Mouse (Mus musculus) natural killer cell, adult 2 months (primary cell): Measurements from ENCODE around the gene Elmsan1.

ENCODE experiments used
- DNase-seq, 2 experiments: peaks; one replicate each; pipeline ENCODE4 v3.0.0; 2022; ENCODE audit warnings: low spot score in 2 of 2

Elmsan1 gene

GRCm38 (mm10) chr12:84176126-84176769 is 42.4 kb downstream of the Elmsan1 start:
- peak in 1 of 2 experiments; percentile 58 for DNase-seq

GRCm38 (mm10) chr12:84175659-84176061 is 43.0 kb downstream of the Elmsan1 start:
- peak; percentile 71 to 82 for DNase-seq

- no peak for DNase-seq
These were observed 43.8 kb downstream of the Elmsan1 start for GRCm38 (mm10) chr12:84174871-84175270.

- DNase-seq = no peak
These were observed 44.4 kb downstream of the Elmsan1 start for GRCm38 (mm10) chr12:84174190-84174811.

GRCm38 (mm10) chr12:84173309-84173915 is 45.3 kb downstream of the Elmsan1 start:
- DNase-seq = no peak

GRCm38 (mm10) chr12:84172862-84173261 is 45.8 kb downstream of the Elmsan1 start:
- DNase-seq = no peak

- DNase-seq = no peak
These were observed 46.5 kb downstream of the Elmsan1 start for GRCm38 (mm10) chr12:84172216-84172615.

GRCm38 (mm10) chr12:84170610-84171009 is 48.1 kb downstream of the Elmsan1 start:
- no peak for DNase-seq

- no peak for DNase-seq
These were observed 52.9 kb downstream of the Elmsan1 start for GRCm38 (mm10) chr12:84165631-84166373.

- no peak for DNase-seq
These were observed 55.0 kb downstream of the Elmsan1 start for GRCm38 (mm10) chr12:84163586-84164110.

- peak; percentile 35 to 68 for DNase-seq
These were observed 55.5 kb downstream of the Elmsan1 start for GRCm38 (mm10) chr12:84163133-84163532.

- DNase-seq = no peak
These were observed 56.9 kb downstream of the Elmsan1 start for GRCm38 (mm10) chr12:84161616-84162433.

GRCm38 (mm10) chr12:84161116-84161515 is 57.6 kb downstream of the Elmsan1 start:
- DNase-seq = no peak

- DNase-seq = no peak
These were observed 58.2 kb downstream of the Elmsan1 start for GRCm38 (mm10) chr12:84160491-84160890.

GRCm38 (mm10) chr12:84158156-84158555 is 60.5 kb downstream of the Elmsan1 start:
- DNase-seq = no peak

GRCm38 (mm10) chr12:84156210-84156609 is 62.5 kb downstream of the Elmsan1 start:
- DNase-seq = no peak

- DNase-seq = no peak
These were observed 63.2 kb downstream of the Elmsan1 start for GRCm38 (mm10) chr12:84155523-84155871.

- DNase-seq = no peak
These were observed 63.7 kb downstream of the Elmsan1 start for GRCm38 (mm10) chr12:84154786-84155522.

- DNase-seq = no peak
These were observed 65.3 kb downstream of the Elmsan1 start for GRCm38 (mm10) chr12:84153414-84153813.

GRCm38 (mm10) chr12:84152352-84153190 is 66.1 kb downstream of the Elmsan1 start:
- no peak for DNase-seq
